Mouse (Mus musculus) hindbrain, embryonic 11.5 days (tissue): ENCODE data around the gene Hspb3. TPM values are rescaled to one million over a fixed set of nuclear protein-coding genes. Genes with fewer than 3 reads are reported as not detected.

Source experiments
- ATAC-seq: fragments of 200-750 bp; cut with Nextera tagmentation; 2 replicates; pipeline ENCODE4 v1.8.0; 2017; ENCODE audit warnings: mild to moderate bottlenecking, moderate TSS enrichment, moderate library complexity; ENCODE audit not compliant: low FRiP score
- DNase-seq: peaks from one replicate; pipeline ENCODE4 v3.0.0-alpha.2; 2015; ENCODE audit warnings: low spot score
- H3K27ac ChIP-seq: fragments of 300-500 bp; sonication (generic); 2 replicates; pipeline ENCODE4 v1.5.1; 2014; ENCODE audit warnings: mild to moderate bottlenecking, low read depth, low read length
- H3K27me3 ChIP-seq: fragments of 300-500 bp; sonication (generic); 2 replicates; pipeline ENCODE4 v1.6.1; 2014; ENCODE audit warnings: mild to moderate bottlenecking, low read length, moderate library complexity, mixed read lengths; ENCODE audit not compliant: control insufficient read depth, insufficient read depth
- H3K36me3 ChIP-seq: fragments of 300-500 bp; sonication (generic); 2 replicates; pipeline ENCODE4 v1.6.1; 2014; ENCODE audit warnings: mild to moderate bottlenecking, low read length, moderate library complexity, mixed read lengths; ENCODE audit not compliant: control insufficient read depth, insufficient read depth
- H3K4me1 ChIP-seq: fragments of 300-500 bp; sonication (generic); replicated peaks from 2 replicates; pipeline ENCODE4 v1.6.1; 2014; ENCODE audit warnings: low read length, mixed read lengths; ENCODE audit not compliant: control insufficient read depth, insufficient read depth
- H3K4me2 ChIP-seq: fragments of 300-500 bp; sonication (generic); replicated peaks from 2 replicates; pipeline ENCODE4 v1.6.1; 2014; ENCODE audit warnings: mild to moderate bottlenecking, low read depth, low read length
- H3K4me3 ChIP-seq: fragments of 300-500 bp; sonication (generic); 2 replicates; pipeline ENCODE4 v1.5.1; 2014; ENCODE audit warnings: low read depth, low read length
- H3K9ac ChIP-seq: fragments of 300-500 bp; sonication (generic); 2 replicates; pipeline ENCODE4 v1.6.1; 2014; ENCODE audit warnings: low read depth, low read length
- H3K9me3 ChIP-seq: fragments of 300-500 bp; sonication (generic); 2 replicates; pipeline ENCODE4 v1.6.1; 2016; ENCODE audit warnings: low read length; ENCODE audit not compliant: control insufficient read depth
- WGBS: fragments of 180-500 bp; shearing (Covaris S2); extraction: QIAGEN DNeasy Blood & Tissue Kit; methylation state at CpG from one replicate; pipeline ENCODE4 v1.1.7; 2014; 5-methylcytosine and 5-hydroxymethylcytosine counted together
- polyA plus RNA-seq: library from polyadenylated mRNA; unstranded; fragments of >200 nt; fragmentation: Nextera tagmentation; extraction: Ambion mirVana; gene quantifications from 2 replicates; pipeline ENCODE4 v1.2.1, GENCODE M21; 2014

The Hspb3 gene
- polyA plus RNA-seq, 1 experiment from 2014 or later = not detected

DNA sequence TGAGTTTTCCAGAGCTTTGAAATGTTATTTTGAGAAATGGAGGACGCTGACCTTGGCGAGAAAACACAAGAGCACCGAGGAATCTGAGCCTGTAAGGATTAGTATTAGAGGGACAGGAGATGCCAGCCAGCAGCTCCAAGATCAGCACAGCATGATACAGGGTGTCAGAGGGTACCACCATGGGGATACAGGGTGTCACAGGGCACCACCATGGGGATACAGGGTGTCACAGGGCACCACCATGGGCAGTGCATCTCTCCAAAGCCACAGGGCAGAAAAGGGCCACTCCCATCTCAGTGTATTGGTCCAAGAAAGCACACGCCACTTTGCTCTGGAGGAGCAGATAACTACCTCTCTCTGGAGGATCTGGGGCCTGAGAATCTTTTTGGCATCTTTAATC lies 6.8 kb downstream of the Hspb3 start:
- Histone ChIP-seq H3K4me1 (no peaks in the 10 kb centered on the region), H3K9me3 (no peaks in the 10 kb centered on the region), H3K9ac (no peak overlapping the region), H3K27me3 (no peaks in the 10 kb centered on the region), H3K4me3 (no peak overlapping the region), H3K27ac (no peak overlapping the region), H3K36me3 (no peaks in the 10 kb centered on the region), H3K4me2 (no peak overlapping the region)
- ATAC-seq = no peak
- no peak for DNase-seq
- 87% methylated on average over 4 of the region's 4 CpGs for whole genome bisulfite sequencing

DNA sequence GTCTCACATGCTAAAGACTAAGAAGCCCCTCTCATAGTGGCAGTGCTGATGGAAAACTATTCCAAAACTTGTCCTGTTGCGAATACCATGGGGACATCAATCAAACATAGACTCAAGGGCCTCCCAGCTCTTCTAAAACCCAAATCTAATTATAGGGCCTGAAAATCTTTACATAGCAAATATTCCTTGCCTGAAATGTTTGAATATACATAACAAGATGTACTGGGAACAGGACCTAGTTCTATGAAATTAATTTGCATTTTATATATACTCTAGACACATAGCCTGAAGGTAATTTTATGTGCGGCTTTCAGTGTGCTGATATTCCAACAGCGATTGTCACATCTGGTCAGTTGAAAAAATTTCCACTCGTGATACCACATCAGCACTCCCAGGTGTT lies 8.0 kb downstream of the Hspb3 start:
- H3K4me3 ChIP-seq = no peak overlapping the region
- 92% methylated on average over 4 of the region's 4 CpGs for WGBS
- no peak overlapping the region for H3K27ac ChIP-seq
- H3K4me2 ChIP-seq = no peak overlapping the region
- DNase-seq (no peak), ATAC-seq (no peak)
- H3K9me3 ChIP-seq = no peaks in the 10 kb centered on the region
- H3K36me3 ChIP-seq = no peaks in the 10 kb centered on the region
- no peaks in the 10 kb centered on the region for H3K27me3 ChIP-seq
- H3K4me1 ChIP-seq = no peaks in the 10 kb centered on the region
- no peak overlapping the region for H3K9ac ChIP-seq

DNA sequence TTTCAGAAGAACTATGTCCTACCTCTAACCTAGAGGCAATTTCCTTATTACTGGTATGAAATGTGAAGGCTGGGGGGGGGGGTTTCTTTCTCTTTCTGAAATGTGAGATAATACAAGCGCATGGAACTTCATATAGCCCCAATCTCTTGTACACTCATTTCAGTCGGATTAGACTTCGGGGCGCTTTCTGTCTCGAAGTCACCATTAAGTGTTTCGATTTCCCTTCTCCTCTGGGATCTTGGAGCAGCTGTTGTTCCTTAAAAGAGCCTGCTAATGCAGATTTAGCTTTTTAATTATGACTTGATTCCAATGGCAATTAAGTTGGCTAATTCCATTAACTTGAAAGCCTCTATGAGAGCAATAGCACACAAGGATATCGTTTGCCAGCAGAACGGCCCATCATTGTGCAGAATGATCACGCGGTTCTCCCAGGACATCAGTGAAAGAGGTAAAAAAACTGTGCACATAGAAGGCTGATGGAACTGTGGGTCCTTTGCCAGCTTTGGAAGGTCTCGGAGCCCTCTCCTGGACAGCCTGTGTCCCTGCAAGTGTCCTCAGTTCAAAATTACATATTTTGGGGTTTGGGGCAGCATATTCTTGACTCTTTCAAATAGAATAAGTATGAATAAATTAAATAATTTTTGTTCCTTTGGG lies 22.4 kb downstream of the Hspb3 start:
- no peak overlapping the region for H3K4me3 ChIP-seq
- ATAC-seq = no peak
- peak; percentile 30 for DNase-seq
- H3K36me3 ChIP-seq = no peaks in the 10 kb centered on the region
- no peak overlapping the region for H3K27ac ChIP-seq
- no peak overlapping the region for H3K4me2 ChIP-seq
- WGBS = 77% methylated on average over 11 of the region's 11 CpGs
- H3K4me1 ChIP-seq = no peaks in the 10 kb centered on the region
- no peaks in the 10 kb centered on the region for H3K27me3 ChIP-seq
- no peaks in the 10 kb centered on the region for H3K9me3 ChIP-seq
- no peak overlapping the region for H3K9ac ChIP-seq

DNA sequence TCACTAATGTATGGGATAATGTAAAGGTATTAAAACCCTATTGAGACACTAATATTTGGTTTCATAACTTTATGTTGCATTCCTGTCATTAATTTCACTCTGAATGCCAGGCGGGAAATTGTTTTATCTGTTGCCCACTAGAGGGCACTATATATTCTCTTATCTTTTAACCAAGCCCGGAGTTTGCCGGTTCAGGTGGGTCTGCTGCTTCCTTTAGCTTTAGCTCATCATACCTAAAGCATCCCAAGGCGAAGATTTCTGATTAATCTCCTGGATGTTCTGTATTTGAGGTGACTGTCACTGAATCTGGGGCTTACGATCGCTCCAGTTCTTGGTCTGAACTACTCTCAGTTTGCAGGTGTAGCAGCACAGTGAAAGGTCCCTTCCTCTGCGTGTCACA lies 24.6 kb downstream of the Hspb3 start:
- no peak overlapping the region for H3K4me3 ChIP-seq
- H3K27ac ChIP-seq = no peak overlapping the region
- no peaks in the 10 kb centered on the region for H3K4me1 ChIP-seq
- H3K27me3 ChIP-seq = no peaks in the 10 kb centered on the region
- DNase-seq (peak; percentile 51), ATAC-seq (no peak)
- H3K9me3 ChIP-seq = no peaks in the 10 kb centered on the region
- no peak overlapping the region for H3K4me2 ChIP-seq
- H3K36me3 ChIP-seq = no peaks in the 10 kb centered on the region
- no peak overlapping the region for H3K9ac ChIP-seq
- WGBS = 33% methylated on average over 7 of the region's 7 CpGs

DNA sequence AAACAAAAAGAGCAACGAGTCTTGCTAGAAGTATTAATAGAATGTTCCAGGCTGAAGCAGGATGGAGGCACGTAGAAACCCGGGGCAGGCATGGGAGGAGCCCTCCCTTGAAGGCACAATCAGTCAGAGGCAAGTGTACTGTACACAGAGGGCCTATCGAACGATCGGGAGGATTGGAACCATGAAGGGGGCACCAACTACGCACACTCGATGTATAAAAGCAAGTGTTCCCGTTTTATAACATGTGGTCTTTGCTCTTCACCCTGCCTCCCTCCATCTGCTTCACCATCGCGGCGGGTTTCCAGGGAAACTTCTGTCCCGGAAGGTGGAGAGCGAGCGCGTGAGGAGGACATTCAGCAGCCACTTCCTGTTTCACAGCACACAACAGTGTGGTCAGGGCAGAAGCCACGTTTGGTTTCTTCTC lies 27.7 kb downstream of the Hspb3 start:
- H3K4me3 ChIP-seq = no peak overlapping the region
- H3K27ac ChIP-seq = no peak overlapping the region
- ATAC-seq = no peak
- no peaks in the 10 kb centered on the region for H3K9me3 ChIP-seq
- H3K27me3 ChIP-seq = no peaks in the 10 kb centered on the region
- no peak overlapping the region for H3K9ac ChIP-seq
- DNase-seq = no peak
- H3K4me2 ChIP-seq = no peak overlapping the region
- H3K36me3 ChIP-seq = no peaks in the 10 kb centered on the region
- no peaks in the 10 kb centered on the region for H3K4me1 ChIP-seq
- WGBS = 87% methylated on average over 17 of the region's 17 CpGs

DNA sequence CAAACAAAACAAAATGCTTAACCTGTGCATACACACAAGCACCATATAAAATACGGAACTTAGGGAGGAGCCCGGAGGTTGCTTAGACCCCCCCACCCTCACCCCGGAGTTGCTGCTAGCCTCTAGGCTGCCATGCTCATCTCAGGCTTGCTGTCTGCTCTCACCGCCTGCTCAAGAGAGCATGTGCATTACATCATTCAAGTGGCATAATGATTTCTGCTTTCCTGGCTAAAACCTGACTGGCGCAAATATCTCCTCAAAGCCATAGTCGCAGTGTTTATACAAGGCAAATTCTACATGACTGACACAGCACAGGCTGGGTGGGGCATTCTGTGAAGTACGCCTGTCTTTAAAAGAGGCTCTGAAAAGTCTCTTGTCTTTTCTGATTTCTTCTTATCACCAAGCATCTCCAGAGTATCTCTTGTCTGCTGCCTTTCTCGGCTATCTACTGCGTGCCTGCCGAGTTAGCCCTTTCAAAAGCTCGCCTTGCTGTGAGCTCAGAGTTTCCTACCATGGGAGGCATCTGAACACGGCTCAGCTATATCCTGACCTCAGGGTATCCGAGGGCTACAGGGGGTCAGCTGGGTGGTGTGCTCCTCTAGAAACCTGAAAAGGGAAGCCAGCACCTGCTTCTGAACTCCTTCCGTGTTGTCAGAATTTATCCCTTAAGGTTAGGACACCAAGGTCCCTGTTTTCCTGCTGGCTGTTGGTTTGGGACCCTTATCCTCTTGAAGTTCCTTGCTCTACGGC lies 28.6 kb downstream of the Hspb3 start:
- 90% methylated on average over 15 of the region's 15 CpGs for WGBS
- Histone ChIP-seq H3K27me3 (no peaks in the 10 kb centered on the region), H3K27ac (no peak overlapping the region), H3K36me3 (no peaks in the 10 kb centered on the region), H3K4me3 (no peak overlapping the region), H3K4me2 (no peak overlapping the region), H3K9me3 (no peaks in the 10 kb centered on the region), H3K9ac (no peak overlapping the region), H3K4me1 (no peaks in the 10 kb centered on the region)
- DNase-seq (no peak), ATAC-seq (no peak)

DNA sequence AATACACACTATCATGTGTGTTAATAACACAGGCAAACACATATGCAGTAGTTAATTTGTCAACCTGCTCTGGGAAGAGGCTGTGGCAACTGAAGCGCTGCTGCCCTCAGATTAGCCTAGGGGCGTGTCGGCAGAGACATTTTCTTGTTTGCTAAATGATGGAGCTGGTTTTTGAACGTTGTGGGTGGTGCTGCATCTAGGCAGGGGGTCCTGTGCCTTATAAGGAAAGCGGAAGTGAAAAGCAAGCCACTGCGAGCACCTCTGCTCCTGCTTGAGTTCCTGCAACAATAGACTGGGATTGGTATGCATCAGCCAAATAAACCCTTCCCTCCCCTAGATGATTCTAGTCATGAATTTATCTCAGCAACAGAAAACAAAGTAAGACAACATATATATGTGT lies 31.0 kb downstream of the Hspb3 start:
- no peak for ATAC-seq
- Histone ChIP-seq H3K4me3 (no peak overlapping the region), H3K4me1 (no peaks in the 10 kb centered on the region), H3K9ac (no peak overlapping the region), H3K36me3 (no peaks in the 10 kb centered on the region), H3K4me2 (no peak overlapping the region), H3K9me3 (no peaks in the 10 kb centered on the region), H3K27ac (no peak overlapping the region), H3K27me3 (no peaks in the 10 kb centered on the region)
- 47% methylated on average over 6 of the region's 6 CpGs for WGBS
- DNase-seq = no peak

DNA sequence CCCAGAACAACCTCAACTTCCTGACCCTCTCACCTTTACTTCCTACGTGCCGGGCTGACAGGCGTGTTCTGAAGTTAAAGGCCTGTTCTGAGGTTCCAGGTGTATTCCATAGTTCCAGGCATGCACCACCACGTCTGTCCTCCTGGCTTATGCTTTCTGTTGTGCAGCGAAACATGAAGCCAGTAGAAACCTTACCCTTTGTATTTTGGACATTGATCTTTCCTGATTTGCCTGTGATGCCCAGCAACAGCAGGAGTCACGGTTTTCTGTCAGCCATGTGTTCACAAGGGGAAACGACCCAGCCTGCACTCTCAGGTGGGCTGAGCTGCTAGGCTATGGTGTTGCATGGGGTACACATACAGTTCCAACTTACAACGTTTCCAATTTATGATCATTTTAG lies 35.9 kb downstream of the Hspb3 start:
- Histone ChIP-seq H3K27ac (no peak overlapping the region), H3K27me3 (no peaks in the 10 kb centered on the region), H3K4me2 (no peak overlapping the region), H3K4me3 (no peak overlapping the region), H3K4me1 (no peaks in the 10 kb centered on the region), H3K36me3 (no peaks in the 10 kb centered on the region), H3K9ac (no peak overlapping the region), H3K9me3 (no peaks in the 10 kb centered on the region)
- ATAC-seq (no peak), DNase-seq (no peak)
- 82% methylated on average over 8 of the region's 8 CpGs for WGBS

DNA sequence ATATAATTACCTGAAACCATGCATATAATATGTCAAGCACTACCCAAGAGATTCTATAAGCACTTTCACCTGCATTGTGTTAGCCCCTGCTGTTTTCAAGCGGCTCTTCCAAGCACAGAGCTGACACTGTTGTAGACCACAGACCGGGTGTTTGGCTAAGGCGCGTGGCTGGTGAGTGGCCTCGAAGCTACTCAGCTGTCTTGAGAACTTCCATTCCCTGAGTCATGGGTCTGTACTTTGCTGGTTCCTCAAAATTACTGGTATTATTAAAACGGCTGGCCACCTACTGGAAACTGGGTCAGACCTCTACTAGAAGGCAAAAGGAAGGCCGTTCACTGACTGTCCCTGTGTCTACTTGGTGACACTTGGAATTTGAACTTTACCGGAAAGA lies 40.6 kb downstream of the Hspb3 start:
- no peak for DNase-seq
- H3K9me3 ChIP-seq = no peaks in the 10 kb centered on the region
- WGBS = 61% methylated on average over 8 of the region's 8 CpGs

More for the DNA sequence above, 40.6 kb downstream of the Hspb3 start:
- ATAC-seq = no peak
- Histone ChIP-seq H3K36me3 (no peaks in the 10 kb centered on the region), H3K27ac (no peak overlapping the region), H3K9ac (no peak overlapping the region), H3K4me2 (no peak overlapping the region), H3K4me1 (no peaks in the 10 kb centered on the region), H3K4me3 (no peak overlapping the region), H3K27me3 (no peaks in the 10 kb centered on the region)
